Mouse (Mus musculus) neural tube, embryonic 13.5 days (tissue): ENCODE data around the gene Crocc. TPM values are rescaled to one million over a fixed set of nuclear protein-coding genes. Genes with fewer than 3 reads are reported as not detected.

Experiments used
- ATAC-seq: fragments of 200-750 bp; cut with Nextera tagmentation; 2 replicates; pipeline ENCODE4 v1.8.0; 2017; ENCODE audit warnings: low read depth, mild to moderate bottlenecking, moderate TSS enrichment, moderate library complexity
- H3K27ac ChIP-seq: fragments of 300-500 bp; sonication (generic); replicated peaks from 2 replicates; pipeline ENCODE4 v1.5.1; 2015; ENCODE audit warnings: moderate library complexity, mild to moderate bottlenecking, inconsistent platforms
- H3K27me3 ChIP-seq: fragments of 300-500 bp; sonication (generic); 2 replicates; pipeline ENCODE4 v1.6.1; 2015; ENCODE audit warnings: mild to moderate bottlenecking, inconsistent platforms
- H3K36me3 ChIP-seq: fragments of 300-500 bp; sonication (generic); 2 replicates; pipeline ENCODE4 v1.6.1; 2015; ENCODE audit warnings: mild to moderate bottlenecking, inconsistent platforms
- H3K4me1 ChIP-seq: fragments of 300-500 bp; sonication (generic); replicated peaks from 2 replicates; pipeline ENCODE4 v1.6.1; 2015; ENCODE audit warnings: inconsistent platforms
- H3K4me2 ChIP-seq: fragments of 300-500 bp; sonication (generic); 2 replicates; pipeline ENCODE4 v1.6.1; 2015; ENCODE audit warnings: inconsistent platforms, mild to moderate bottlenecking, moderate library complexity
- H3K4me3 ChIP-seq: fragments of 300-500 bp; sonication (generic); 2 replicates; pipeline ENCODE4 v1.5.1; 2015; ENCODE audit warnings: mild to moderate bottlenecking, inconsistent platforms
- H3K9ac ChIP-seq: fragments of 300-500 bp; sonication (generic); 2 replicates; pipeline ENCODE4 v1.6.1; 2015; ENCODE audit warnings: moderate library complexity, mild to moderate bottlenecking, inconsistent platforms
- H3K9me3 ChIP-seq: fragments of 300-500 bp; sonication (generic); 2 replicates; pipeline ENCODE4 v1.6.1; 2016; ENCODE audit warnings: inconsistent platforms
- WGBS: fragments of 180-500 bp; shearing (Covaris S2); methylation state at CpG from one replicate; pipeline ENCODE4 v1.1.7; 2015; 5-methylcytosine and 5-hydroxymethylcytosine counted together
- polyA plus RNA-seq: library from polyadenylated mRNA; unstranded; fragments of >200 nt; fragmentation: Nextera tagmentation; extraction: Ambion mirVana; gene quantifications from 2 replicates; pipeline ENCODE4 v1.2.1, GENCODE M21; 2015

Gene Crocc
- polyA plus RNA-seq, 1 experiment from 2014 or later = 7.2 TPM

DNA sequence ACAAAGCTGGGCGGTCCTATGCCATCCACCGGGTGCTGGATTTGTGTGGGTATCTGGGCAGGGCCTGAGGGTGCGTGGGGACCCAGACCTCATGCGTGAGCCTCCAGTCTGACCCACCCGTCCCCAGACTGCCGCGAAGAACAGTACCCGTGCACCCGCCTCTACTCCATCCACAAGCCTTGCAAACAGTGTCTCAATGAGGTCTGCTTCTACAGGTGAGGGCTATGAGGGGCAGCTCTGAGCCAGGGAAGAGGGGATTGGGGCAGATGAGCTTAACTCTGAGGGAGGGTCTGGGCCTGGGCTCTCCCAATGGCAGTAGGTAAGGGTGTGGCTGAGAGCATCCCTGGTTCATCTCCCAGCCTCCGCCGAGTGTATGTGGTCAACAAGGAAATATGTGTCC, 45.5 kb downstream of the Crocc start:
- WGBS = 91% methylated on average over 11 of the region's 11 CpGs
- no peak overlapping the region for H3K4me3 ChIP-seq
- no peak for ATAC-seq
- H3K9ac ChIP-seq = no peak overlapping the region
- H3K4me2 ChIP-seq = no peak overlapping the region
- H3K36me3 ChIP-seq = peaks cover 63% of the 10 kb centered on the region
- H3K4me1 ChIP-seq = peaks cover 72% of the 10 kb centered on the region
- no peaks in the 10 kb centered on the region for H3K9me3 ChIP-seq
- no peaks in the 10 kb centered on the region for H3K27me3 ChIP-seq
- H3K27ac ChIP-seq = no peak overlapping the region

DNA sequence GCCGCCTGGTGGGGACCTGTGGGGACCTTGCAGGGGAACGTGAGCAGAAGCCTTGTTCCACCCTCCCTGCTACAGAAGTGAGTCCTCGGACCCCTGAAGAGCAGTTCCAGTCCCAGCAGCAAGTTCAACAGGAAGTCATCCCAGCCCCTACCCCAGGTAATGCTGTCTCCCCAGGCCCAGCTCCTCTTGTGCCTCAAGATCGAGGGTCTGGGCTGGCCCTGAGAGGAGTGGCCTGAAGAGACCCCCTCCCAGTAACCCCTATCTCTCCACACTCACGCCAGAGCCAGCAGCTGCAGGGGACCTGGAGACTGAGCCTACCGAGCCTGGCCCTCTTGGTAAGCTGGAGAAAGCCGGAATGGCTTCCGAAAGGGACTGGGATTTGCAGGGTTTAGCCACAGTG, 46.2 kb downstream of the Crocc start:
- 82% methylated on average over 8 of the region's 8 CpGs for WGBS
- no peak overlapping the region for H3K4me2 ChIP-seq
- peak overlapping the region; percentile 12; the same call in 1 of the 2 replicates for H3K9ac ChIP-seq
- H3K9me3 ChIP-seq = no peaks in the 10 kb centered on the region
- no peak overlapping the region for H3K27ac ChIP-seq
- peaks cover 56% of the 10 kb centered on the region for H3K36me3 ChIP-seq
- no peaks in the 10 kb centered on the region for H3K27me3 ChIP-seq
- no peak for ATAC-seq
- no peak overlapping the region for H3K4me3 ChIP-seq
- peaks cover 65% of the 10 kb centered on the region for H3K4me1 ChIP-seq

DNA sequence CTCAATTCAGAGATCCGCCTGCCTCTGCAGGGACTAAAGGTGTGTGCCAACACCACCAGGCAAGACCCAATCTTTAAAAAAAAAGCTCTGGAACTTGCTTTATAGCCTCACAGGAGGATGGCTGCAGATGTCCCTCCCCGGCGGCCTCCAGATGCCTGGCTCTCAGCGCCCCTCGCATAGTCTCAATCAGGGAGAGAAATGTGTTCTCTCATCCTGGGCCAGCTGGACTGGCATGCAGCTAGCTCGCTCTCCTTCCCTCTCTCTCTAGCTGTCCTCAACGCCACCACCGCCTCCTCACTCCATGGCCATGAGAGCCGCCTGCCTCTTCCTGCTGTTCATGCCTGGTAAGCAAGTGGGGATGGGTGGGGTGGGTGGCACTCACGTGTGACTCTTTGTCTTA, 47.8 kb downstream of the Crocc start:
- peaks cover 52% of the 10 kb centered on the region for H3K4me1 ChIP-seq
- H3K9me3 ChIP-seq = no peaks in the 10 kb centered on the region
- peak overlapping the region; percentile 85 for H3K27ac ChIP-seq
- H3K27me3 ChIP-seq = no peaks in the 10 kb centered on the region
- 52% methylated on average over 8 of the region's 10 CpGs for WGBS
- peaks cover 64% of the 10 kb centered on the region for H3K36me3 ChIP-seq
- H3K9ac ChIP-seq = peak overlapping the region; percentile 90
- no peak for ATAC-seq
- 0 out of 2 replicates have a peak overlapping the region, but pooled peaks have one; percentile 74 for H3K4me3 ChIP-seq
- peak overlapping the region; percentile 85 for H3K4me2 ChIP-seq

DNA sequence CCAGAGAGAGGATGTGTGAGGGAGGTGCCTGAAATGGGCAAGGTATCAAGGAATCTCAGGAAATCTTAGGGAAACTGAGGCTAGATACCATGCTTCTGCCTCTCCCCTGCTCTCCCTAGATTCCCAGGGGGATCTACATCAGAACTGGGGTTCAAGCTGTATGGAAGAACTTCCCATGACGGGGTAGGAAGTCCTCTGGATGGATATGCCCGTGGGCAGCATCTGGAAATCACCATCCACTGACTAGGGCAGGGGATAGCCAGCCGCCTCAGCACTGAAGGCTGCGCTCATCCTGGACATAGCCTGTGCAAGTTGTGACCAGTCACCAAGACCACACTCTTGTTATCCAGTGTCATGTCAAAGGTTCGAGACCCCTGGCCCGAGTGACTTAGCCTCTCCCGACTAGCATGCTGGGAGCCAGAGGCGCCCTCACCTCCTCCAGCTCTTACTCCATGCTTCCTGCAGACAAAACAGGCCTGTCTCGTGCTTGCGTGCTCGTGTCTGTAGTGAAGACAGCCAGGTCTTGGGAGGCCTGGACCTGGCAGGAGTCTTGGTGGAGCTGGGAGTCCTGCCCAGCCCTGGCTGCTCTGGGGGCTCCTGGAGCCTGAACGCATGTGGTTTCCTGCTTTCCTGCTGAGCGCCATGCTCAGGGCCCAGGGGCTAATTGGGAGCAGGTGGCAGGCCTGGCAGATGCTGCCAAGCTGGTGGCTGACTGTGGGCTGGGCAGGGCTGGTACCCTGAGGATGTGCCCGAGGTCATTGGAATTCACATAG, 48.6 kb downstream of the Crocc start:
- Histone ChIP-seq H3K9me3 (no peaks in the 10 kb centered on the region), H3K36me3 (peaks cover 62% of the 10 kb centered on the region), H3K9ac (peak overlapping the region; percentile 90), H3K27me3 (no peaks in the 10 kb centered on the region), H3K4me3 (peak overlapping the region; percentile 74), H3K27ac (peak overlapping the region; percentile 85), H3K4me2 (peak overlapping the region; percentile 85), H3K4me1 (peaks cover 46% of the 10 kb centered on the region)
- 0 out of 2 replicates have a peak, but pooled peaks have one; percentile 13 for ATAC-seq
- WGBS = 52% methylated on average over 14 of the region's 14 CpGs

DNA sequence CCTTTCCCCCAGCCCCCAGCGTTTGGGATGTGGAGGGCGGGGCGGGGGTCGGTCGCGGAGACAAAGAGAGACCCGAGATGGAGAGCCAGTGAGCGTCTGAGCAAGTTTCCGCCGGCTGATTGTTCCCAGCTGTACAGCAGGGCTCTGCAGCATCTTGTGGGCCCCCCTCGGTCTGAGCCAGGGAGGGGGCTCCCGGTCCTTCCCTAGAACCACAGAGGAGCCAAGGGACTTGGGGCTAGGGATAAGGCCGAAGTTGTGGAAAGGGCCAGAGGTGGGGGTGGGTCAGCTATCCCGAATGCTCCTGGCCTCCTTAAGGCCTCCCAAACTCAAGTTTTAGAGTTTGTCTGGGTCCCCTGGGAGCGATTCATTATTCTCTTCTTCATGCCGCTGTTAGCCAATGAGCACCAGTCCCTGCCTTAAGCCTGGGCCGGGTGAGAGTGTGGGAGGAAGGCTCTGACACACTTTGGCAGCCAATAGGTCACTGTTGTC, 49.4 kb downstream of the Crocc start:
- Histone ChIP-seq H3K9ac (peak overlapping the region; percentile 90), H3K9me3 (no peaks in the 10 kb centered on the region), H3K4me2 (peak overlapping the region; percentile 85), H3K36me3 (peaks cover 62% of the 10 kb centered on the region), H3K27me3 (no peaks in the 10 kb centered on the region), H3K4me3 (peak overlapping the region; percentile 74), H3K27ac (peak overlapping the region; percentile 85), H3K4me1 (peaks cover 43% of the 10 kb centered on the region)
- under 1% methylated on average over 17 of the region's 17 CpGs for WGBS
- peak; percentile 54 for ATAC-seq

DNA sequence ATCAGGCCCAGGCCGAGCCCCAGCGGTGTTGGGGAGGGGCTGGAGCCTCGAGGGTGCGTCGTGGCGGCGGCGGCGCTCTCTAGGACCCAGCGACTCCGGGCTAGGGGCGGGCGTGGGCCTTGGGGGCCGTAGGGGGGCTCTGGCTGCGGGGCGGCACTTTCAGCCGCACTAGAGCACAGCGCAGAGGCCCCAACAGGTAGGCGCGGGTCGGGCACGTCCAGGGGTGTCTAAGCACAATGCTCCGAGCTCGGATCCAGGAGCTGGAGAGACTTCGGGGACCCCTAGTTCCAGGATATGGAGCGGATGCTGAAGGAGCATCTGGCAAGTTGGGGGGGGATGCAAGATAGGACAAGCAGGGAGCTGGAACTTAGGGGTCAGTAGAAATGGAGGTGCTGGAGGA, 49.8 kb downstream of the Crocc start:
- no peaks in the 10 kb centered on the region for H3K9me3 ChIP-seq
- H3K36me3 ChIP-seq = peaks cover 62% of the 10 kb centered on the region
- peak; percentile 84 for ATAC-seq
- 1% methylated on average over 26 of the region's 26 CpGs for WGBS
- H3K4me1 ChIP-seq = peaks cover 41% of the 10 kb centered on the region
- peak overlapping the region; percentile 74 for H3K4me3 ChIP-seq
- peak overlapping the region; percentile 85 for H3K27ac ChIP-seq
- peak overlapping the region; percentile 90 for H3K9ac ChIP-seq
- no peaks in the 10 kb centered on the region for H3K27me3 ChIP-seq
- H3K4me2 ChIP-seq = peak overlapping the region; percentile 85

DNA sequence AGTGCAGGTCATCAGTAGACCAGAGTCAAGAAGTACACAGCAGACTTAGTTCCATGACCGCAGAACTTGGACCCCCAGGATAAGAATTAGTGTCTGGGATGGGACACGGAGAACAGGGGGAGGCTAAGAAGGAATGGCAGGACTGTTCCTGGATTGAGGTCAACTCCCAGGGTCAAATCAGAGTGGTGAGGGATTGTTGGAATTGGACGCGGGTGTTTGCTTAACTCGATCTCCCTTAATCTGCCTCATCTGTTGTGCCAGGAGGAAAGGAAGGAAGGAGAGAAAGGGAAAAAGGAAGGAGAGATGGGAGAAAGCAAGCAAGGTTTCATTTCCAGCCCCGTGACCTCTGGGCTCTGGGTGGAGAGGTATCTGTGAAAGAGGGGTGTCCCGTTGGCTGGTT, 50.2 kb downstream of the Crocc start, which contains the start of gene Mfap2:
TSS of gene Mfap2 (plus strand) at position 301 of the 400 bp plus-strand sequence.
- Histone ChIP-seq H3K27ac (peak within 1 kb of the TSS; percentile 85), H3K36me3 (peaks cover 62% of the 10 kb centered on the region), H3K27me3 (no peaks in the 10 kb centered on the region), H3K9ac (peak within 1 kb of the TSS; percentile 90), H3K9me3 (no peaks in the 10 kb centered on the region), H3K4me2 (peak within 1 kb of the TSS; percentile 85), H3K4me1 (peaks cover 41% of the 10 kb centered on the region), H3K4me3 (peak within 1 kb of the TSS; percentile 74)
- 26% methylated on average over 7 of the region's 7 CpGs for WGBS
- ATAC-seq = no peak

DNA sequence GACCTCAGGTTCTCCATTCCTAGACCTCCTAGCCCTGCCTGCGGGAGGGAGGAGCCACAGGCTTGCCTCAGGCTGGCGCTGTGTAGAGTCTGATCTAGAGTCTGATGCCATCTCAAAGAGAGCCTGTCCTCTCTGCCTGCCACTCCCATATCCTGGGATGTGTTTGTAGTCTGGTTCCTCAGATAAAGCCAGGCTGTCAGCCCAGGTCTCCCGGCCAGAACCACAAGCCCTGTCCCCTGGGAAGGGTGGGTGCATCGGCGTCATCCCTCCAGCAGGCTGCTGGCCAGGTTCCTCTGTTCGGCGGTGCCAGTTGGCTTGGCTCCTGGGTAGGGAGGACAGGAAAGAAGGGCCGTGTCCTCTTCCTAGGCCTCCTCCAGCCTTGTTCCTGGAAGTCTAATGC, 52.3 kb downstream of the Crocc start:
- H3K4me3 ChIP-seq = no peak overlapping the region
- no peak for ATAC-seq
- 91% methylated on average over 8 of the region's 8 CpGs for WGBS

DNA sequence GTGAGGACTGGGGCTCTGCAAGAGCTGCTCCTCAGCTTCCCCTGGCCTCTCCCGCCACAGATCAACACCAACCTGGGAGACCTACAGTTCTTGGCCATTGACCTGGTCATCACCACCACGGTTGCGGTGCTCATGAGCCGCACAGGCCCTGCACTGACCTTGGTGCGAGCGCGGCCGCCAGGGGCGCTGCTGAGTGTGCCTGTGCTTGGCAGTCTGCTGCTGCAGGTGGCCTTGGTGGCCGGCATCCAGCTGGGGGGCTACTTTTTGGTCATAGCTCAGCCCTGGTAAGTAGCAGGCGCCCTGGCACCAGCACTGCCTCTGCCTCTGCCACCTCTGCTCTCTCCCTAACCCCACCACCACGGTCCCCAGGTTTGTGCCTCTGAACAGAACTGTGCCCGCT, 54.4 kb downstream of the Crocc start:
- no peaks in the 10 kb centered on the region for H3K27me3 ChIP-seq
- no peak overlapping the region for H3K9ac ChIP-seq
- 84% methylated on average over 13 of the region's 13 CpGs for WGBS
- H3K4me3 ChIP-seq = no peak overlapping the region
- H3K4me1 ChIP-seq = peaks cover 10% of the 10 kb centered on the region
- no peak overlapping the region for H3K4me2 ChIP-seq
- ATAC-seq = no peak
- no peaks in the 10 kb centered on the region for H3K9me3 ChIP-seq
- H3K36me3 ChIP-seq = peaks cover 77% of the 10 kb centered on the region
- no peak overlapping the region for H3K27ac ChIP-seq

More for the DNA sequence above, 52.3 kb downstream of the Crocc start:
- Histone ChIP-seq H3K4me1 (peaks cover 30% of the 10 kb centered on the region), H3K36me3 (peaks cover 62% of the 10 kb centered on the region), H3K27me3 (no peaks in the 10 kb centered on the region), H3K9ac (no peak overlapping the region), H3K9me3 (no peaks in the 10 kb centered on the region), H3K4me2 (no peak overlapping the region), H3K27ac (no peak overlapping the region)

DNA sequence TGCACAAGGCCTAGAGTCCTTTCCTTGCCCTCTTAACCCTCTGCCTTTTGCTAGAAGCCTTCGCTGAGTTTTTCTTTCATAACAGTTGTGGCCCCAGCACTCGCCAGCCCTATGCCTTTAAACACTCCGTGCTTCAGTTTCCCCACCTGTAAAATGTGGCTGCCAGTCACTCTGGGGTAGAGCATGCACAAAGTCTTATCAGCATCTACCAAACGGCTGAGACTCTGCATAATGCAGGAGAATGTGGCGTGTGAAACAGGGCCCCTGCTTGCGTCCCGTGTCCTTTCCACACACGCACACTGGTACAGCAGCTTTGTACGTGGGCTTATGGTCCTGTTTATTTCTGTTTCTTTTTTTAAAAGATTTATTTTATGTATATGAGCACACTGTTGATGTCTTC, 63.5 kb downstream of the Crocc start:
- WGBS = 93% methylated on average over 9 of the region's 9 CpGs
- no peak overlapping the region for H3K9ac ChIP-seq
- no peaks in the 10 kb centered on the region for H3K27me3 ChIP-seq
- H3K4me1 ChIP-seq = peaks cover 3% of the 10 kb centered on the region
- H3K9me3 ChIP-seq = no peaks in the 10 kb centered on the region
- H3K4me2 ChIP-seq = no peak overlapping the region
- peaks cover 98% of the 10 kb centered on the region for H3K36me3 ChIP-seq
- no peak overlapping the region for H3K27ac ChIP-seq
- no peak for ATAC-seq
- no peak overlapping the region for H3K4me3 ChIP-seq

DNA sequence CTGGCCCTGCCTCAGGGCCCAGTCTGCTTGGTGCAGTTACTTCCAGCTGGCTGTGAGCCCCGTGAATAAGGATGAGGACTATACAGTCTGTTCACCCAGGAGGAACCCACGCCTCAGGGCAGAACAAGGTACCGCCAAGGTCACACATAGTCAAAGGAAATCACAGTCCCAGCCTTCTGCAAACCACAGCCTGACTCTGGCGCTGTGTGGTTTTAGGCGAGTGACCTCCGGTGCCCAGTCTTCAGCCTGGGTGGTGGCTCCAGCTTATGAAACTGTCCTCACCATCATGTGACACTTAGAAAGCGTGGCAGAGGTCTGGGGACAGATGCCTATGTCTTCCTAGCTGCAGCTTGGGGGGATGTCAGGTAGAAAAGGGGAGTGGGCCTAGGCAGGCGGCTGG, 64.5 kb downstream of the Crocc start:
- H3K9ac ChIP-seq = no peak overlapping the region
- WGBS = 88% methylated on average over 8 of the region's 8 CpGs
- no peaks in the 10 kb centered on the region for H3K27me3 ChIP-seq
- H3K4me1 ChIP-seq = peaks cover 9% of the 10 kb centered on the region
- H3K4me3 ChIP-seq = no peak overlapping the region
- no peak overlapping the region for H3K4me2 ChIP-seq
- ATAC-seq = no peak
- H3K27ac ChIP-seq = no peak overlapping the region
- peaks cover 89% of the 10 kb centered on the region for H3K36me3 ChIP-seq
- H3K9me3 ChIP-seq = no peaks in the 10 kb centered on the region

DNA sequence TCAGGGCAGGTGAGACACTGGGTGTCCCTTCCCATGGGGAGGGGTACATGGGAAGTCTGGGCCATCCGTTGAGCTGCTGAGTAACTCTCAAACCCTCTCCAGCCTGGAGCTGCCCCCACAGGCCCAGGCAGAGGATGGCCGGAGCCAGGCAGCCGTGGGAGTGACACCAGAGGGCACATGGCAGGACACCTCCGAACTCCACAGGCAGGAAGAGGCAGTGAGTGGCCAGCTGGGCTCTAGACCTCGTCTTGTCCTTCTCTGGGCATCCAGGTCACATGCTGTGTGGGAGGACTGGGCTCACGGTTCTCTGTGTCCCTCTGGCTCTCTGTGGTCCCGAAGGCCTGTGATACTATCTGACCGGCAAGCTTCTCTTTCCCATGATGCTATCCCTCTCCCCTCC, 66.5 kb downstream of the Crocc start:
- Histone ChIP-seq H3K27me3 (no peaks in the 10 kb centered on the region), H3K4me3 (no peak overlapping the region), H3K36me3 (peaks cover 76% of the 10 kb centered on the region), H3K27ac (no peak overlapping the region), H3K4me1 (peaks cover 24% of the 10 kb centered on the region), H3K4me2 (no peak overlapping the region), H3K9ac (no peak overlapping the region), H3K9me3 (no peaks in the 10 kb centered on the region)
- 95% methylated on average over 8 of the region's 8 CpGs for WGBS
- ATAC-seq = no peak
